Mouse (Mus musculus): ENCODE data around the gene Irf3. TPM values are rescaled to one million over a fixed set of nuclear protein-coding genes. Genes with fewer than 3 reads are reported as not detected.

Gene Irf3
- total RNA-seq, 1 experiment, result 45.9 TPM

GRCm38 (mm10) chr7:44960512-44960910 lies 36.9 kb upstream of the Irf3 start:
- no peak overlapping the region for H3K4me3 ChIP-seq (ENCODE audit: insufficient read depth in 1 of 2, low read depth in 1 of 2, low read length in 2 of 2, poor library complexity in 1 of 2, severe bottlenecking in 1 of 2)
- H3K4me1 ChIP-seq (ENCODE audit: control insufficient read depth in 2 of 2, insufficient read depth in 2 of 2, low read length in 2 of 2, poor library complexity in 1 of 2), result peaks cover 2 to 3% of the 10 kb centered on the region in 2 experiments; a peak in 2 of 4 replicates
- no peak overlapping the region for H3K27ac ChIP-seq (ENCODE audit: insufficient read depth, low read depth, low read length, poor library complexity, severe bottlenecking)
- no peak for DNase-seq (ENCODE audit: low read depth, low spot score)
- TF ChIP-seq ZC3H11A (IDR thresholded peaks at IDR 0.05; ENCODE audit: borderline replicate concordance, low read depth, low read length), result no peak
- H3K9ac ChIP-seq (ENCODE audit: insufficient read depth, low read depth, low read length, poor library complexity, severe bottlenecking), result no peak overlapping the region
- no peaks in the 10 kb centered on the region for H3K9me3 ChIP-seq (ENCODE audit: control insufficient read depth, insufficient read depth, low read depth, low read length)
- in situ Hi-C loops (cut with MboI; ENCODE audit: low sequenced_read_pairs in 2 of 2, unreplicated experiment in 2 of 2), result no loop called here
- H3K36me3 ChIP-seq (ENCODE audit: control insufficient read depth, insufficient read depth, low read length, poor library complexity, severe bottlenecking), result peaks cover 46% of the 10 kb centered on the region

DNA sequence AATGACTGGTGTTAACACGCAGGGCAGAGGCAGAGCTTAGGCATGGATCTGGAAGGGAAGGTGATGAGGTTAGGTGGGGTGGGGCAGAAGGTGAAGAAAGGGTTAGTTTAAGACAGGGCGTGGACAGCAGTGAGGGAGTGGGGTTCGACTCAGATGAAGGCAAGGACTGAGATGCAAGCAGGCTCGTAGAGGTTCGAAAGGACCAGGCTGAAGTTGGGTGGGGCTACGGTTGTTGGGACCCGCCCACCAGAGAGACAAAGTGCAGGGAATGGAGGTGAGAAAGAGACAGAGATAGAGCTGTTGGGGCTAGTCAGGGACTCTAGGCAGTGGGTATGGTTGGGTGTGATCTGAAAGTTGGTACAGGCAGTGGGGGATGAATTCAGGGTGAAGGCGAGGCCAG lies 35.1 kb upstream of the Irf3 start:
- no peak for DNase-seq (ENCODE audit: low read depth, low spot score)
- Histone ChIP-seq H3K4me1 (ENCODE audit: control insufficient read depth in 2 of 2, insufficient read depth in 2 of 2, low read length in 2 of 2, poor library complexity in 1 of 2) (peaks cover 2 to 3% of the 10 kb centered on the region in 2 experiments; a peak in 2 of 4 replicates), H3K9me3 (ENCODE audit: control insufficient read depth, insufficient read depth, low read depth, low read length) (no peaks in the 10 kb centered on the region), H3K4me3 (ENCODE audit: insufficient read depth in 1 of 2, low read depth in 1 of 2, low read length in 2 of 2, poor library complexity in 1 of 2, severe bottlenecking in 1 of 2) (no peak overlapping the region), H3K36me3 (ENCODE audit: control insufficient read depth, insufficient read depth, low read length, poor library complexity, severe bottlenecking) (peaks cover 53% of the 10 kb centered on the region), H3K27ac (ENCODE audit: insufficient read depth, low read depth, low read length, poor library complexity, severe bottlenecking) (no peak overlapping the region), H3K9ac (ENCODE audit: insufficient read depth, low read depth, low read length, poor library complexity, severe bottlenecking) (no peak overlapping the region)
- in situ Hi-C loops (cut with MboI; ENCODE audit: low sequenced_read_pairs in 2 of 2, unreplicated experiment in 2 of 2), result no loop called here
- TF ChIP-seq HCFC1 (IDR thresholded peaks at IDR 0.05; ENCODE audit: borderline replicate concordance, insufficient read depth, low read length) (no peak), MAFK (IDR thresholded peaks at IDR 0.05; ENCODE audit: insufficient read depth, low read depth, low read length) (no peak), ZNF384 (IDR thresholded peaks at IDR 0.05; ENCODE audit: low read depth, low read length) (no peak)

DNA sequence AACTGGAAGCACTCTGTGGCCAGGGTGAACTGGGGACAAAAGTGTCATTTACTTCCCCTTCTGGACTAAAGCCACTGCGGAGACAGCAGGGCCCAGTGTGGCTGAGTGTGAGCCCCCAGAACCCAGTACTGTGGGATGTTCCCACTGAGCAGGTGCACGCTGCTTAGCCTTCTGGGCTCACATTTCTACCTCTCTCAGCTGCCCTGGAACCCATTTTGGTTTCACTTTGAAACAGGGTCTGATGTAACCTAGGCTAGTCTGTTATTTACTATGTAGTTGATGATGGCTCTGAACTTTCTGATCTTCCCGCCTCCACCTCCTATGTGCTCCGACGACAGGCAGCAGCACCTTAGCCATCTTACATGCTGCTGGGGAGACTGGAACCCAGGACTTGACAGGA lies 34.6 kb upstream of the Irf3 start:
- H3K36me3 ChIP-seq (ENCODE audit: control insufficient read depth, insufficient read depth, low read length, poor library complexity, severe bottlenecking), result peaks cover 53% of the 10 kb centered on the region
- in situ Hi-C loops (cut with MboI; ENCODE audit: low sequenced_read_pairs in 2 of 2, unreplicated experiment in 2 of 2), result no loop called here
- no peak overlapping the region for H3K9ac ChIP-seq (ENCODE audit: insufficient read depth, low read depth, low read length, poor library complexity, severe bottlenecking)
- no peaks in the 10 kb centered on the region for H3K9me3 ChIP-seq (ENCODE audit: control insufficient read depth, insufficient read depth, low read depth, low read length)
- no peak for DNase-seq (ENCODE audit: low read depth, low spot score)
- peaks cover 0 to 2% of the 10 kb centered on the region in 2 experiments; a peak in 1 of 4 replicates for H3K4me1 ChIP-seq (ENCODE audit: control insufficient read depth in 2 of 2, insufficient read depth in 2 of 2, low read length in 2 of 2, poor library complexity in 1 of 2)
- no peak overlapping the region for H3K27ac ChIP-seq (ENCODE audit: insufficient read depth, low read depth, low read length, poor library complexity, severe bottlenecking)
- TF ChIP-seq HCFC1 (IDR thresholded peaks at IDR 0.05; ENCODE audit: borderline replicate concordance, insufficient read depth, low read length) (no peak), CHD2 (IDR thresholded peaks at IDR 0.05; ENCODE audit: low read depth, low read length) (no peak), MAFK (IDR thresholded peaks at IDR 0.05; ENCODE audit: insufficient read depth, low read depth, low read length) (no peak), ZNF384 (IDR thresholded peaks at IDR 0.05; ENCODE audit: low read depth, low read length) (no peak), ZC3H11A (IDR thresholded peaks at IDR 0.05; ENCODE audit: borderline replicate concordance, low read depth, low read length) (no peak)
- no peak overlapping the region for H3K4me3 ChIP-seq (ENCODE audit: insufficient read depth in 1 of 2, low read depth in 1 of 2, low read length in 2 of 2, poor library complexity in 1 of 2, severe bottlenecking in 1 of 2)

DNA sequence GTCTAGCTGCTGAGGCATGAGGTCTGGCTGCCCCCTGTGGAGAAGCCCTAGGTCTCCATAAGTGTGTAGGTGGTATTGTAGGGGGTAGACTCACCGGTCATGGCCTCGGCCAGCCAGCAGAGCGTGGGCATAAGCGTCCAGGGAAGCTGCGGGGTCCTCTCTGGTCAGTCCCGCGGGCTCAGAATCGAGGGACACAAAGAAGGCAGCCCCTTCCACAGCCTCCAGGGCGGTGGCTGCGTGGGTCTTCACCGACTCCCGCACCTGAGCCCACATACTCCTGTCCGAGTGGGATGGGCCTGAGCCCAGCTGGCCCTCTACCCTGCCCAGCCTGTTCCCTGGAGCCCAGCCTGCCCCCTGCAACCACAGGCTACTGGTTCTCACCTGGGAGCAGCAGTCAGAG lies 32.5 kb upstream of the Irf3 start:
- H3K36me3 ChIP-seq (ENCODE audit: control insufficient read depth, insufficient read depth, low read length, poor library complexity, severe bottlenecking), result peaks cover 44% of the 10 kb centered on the region
- H3K9ac ChIP-seq (ENCODE audit: insufficient read depth, low read depth, low read length, poor library complexity, severe bottlenecking), result no peak overlapping the region
- in situ Hi-C loops (cut with MboI; ENCODE audit: low sequenced_read_pairs in 2 of 2, unreplicated experiment in 2 of 2), result no loop called here
- no peak overlapping the region; the same call in 1 of the 2 replicates for H3K27ac ChIP-seq (ENCODE audit: insufficient read depth, low read depth, low read length, poor library complexity, severe bottlenecking)
- TF ChIP-seq HCFC1 (IDR thresholded peaks at IDR 0.05; ENCODE audit: borderline replicate concordance, insufficient read depth, low read length) (no peak), ZNF384 (IDR thresholded peaks at IDR 0.05; ENCODE audit: low read depth, low read length) (no peak), MAFK (IDR thresholded peaks at IDR 0.05; ENCODE audit: insufficient read depth, low read depth, low read length) (no peak), ZC3H11A (IDR thresholded peaks at IDR 0.05; ENCODE audit: borderline replicate concordance, low read depth, low read length) (no peak), CHD2 (IDR thresholded peaks at IDR 0.05; ENCODE audit: low read depth, low read length) (no peak)
- no peaks in the 10 kb centered on the region for H3K9me3 ChIP-seq (ENCODE audit: control insufficient read depth, insufficient read depth, low read depth, low read length)
- DNase-seq (ENCODE audit: low read depth, low spot score), result no peak
- no peak overlapping the region for H3K4me3 ChIP-seq (ENCODE audit: insufficient read depth in 1 of 2, low read depth in 1 of 2, low read length in 2 of 2, poor library complexity in 1 of 2, severe bottlenecking in 1 of 2)
- H3K4me1 ChIP-seq (ENCODE audit: control insufficient read depth in 2 of 2, insufficient read depth in 2 of 2, low read length in 2 of 2, poor library complexity in 1 of 2), result peaks cover 2% of the 10 kb centered on the region in 2 experiments; a peak in 1 of 4 replicates

DNA sequence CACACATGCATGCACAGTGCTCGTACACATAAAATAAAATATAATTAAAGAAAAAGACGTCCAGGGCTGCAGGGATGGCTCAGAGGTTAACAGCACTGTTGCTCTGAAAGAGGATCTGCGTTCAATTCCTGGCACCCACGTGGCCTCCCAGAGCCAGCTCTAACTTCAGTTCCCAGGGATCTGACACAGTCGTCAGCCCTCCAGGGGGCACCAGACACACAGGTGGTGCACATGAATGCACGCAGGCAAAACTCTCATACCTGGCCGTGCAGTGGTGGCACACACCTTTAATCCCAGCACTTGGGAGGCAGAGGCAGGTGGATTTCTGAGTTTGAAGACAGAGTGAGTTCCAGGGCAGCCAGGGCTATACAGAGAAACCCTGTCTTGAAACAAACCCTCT lies 31.5 kb upstream of the Irf3 start:
- Histone ChIP-seq H3K4me1 (ENCODE audit: control insufficient read depth in 2 of 2, insufficient read depth in 2 of 2, low read length in 2 of 2, poor library complexity in 1 of 2) (peaks cover 2 to 5% of the 10 kb centered on the region in 2 experiments; a peak in 2 of 4 replicates), H3K9ac (ENCODE audit: insufficient read depth, low read depth, low read length, poor library complexity, severe bottlenecking) (no peak overlapping the region), H3K36me3 (ENCODE audit: control insufficient read depth, insufficient read depth, low read length, poor library complexity, severe bottlenecking) (peaks cover 37% of the 10 kb centered on the region), H3K4me3 (ENCODE audit: insufficient read depth in 1 of 2, low read depth in 1 of 2, low read length in 2 of 2, poor library complexity in 1 of 2, severe bottlenecking in 1 of 2) (no peak overlapping the region), H3K27ac (ENCODE audit: insufficient read depth, low read depth, low read length, poor library complexity, severe bottlenecking) (no peak overlapping the region), H3K9me3 (ENCODE audit: control insufficient read depth, insufficient read depth, low read depth, low read length) (no peaks in the 10 kb centered on the region)
- in situ Hi-C loops (cut with MboI; ENCODE audit: low sequenced_read_pairs in 2 of 2, unreplicated experiment in 2 of 2), result no loop called here
- no peak for DNase-seq (ENCODE audit: low read depth, low spot score)
- TF ChIP-seq ZC3H11A (IDR thresholded peaks at IDR 0.05; ENCODE audit: borderline replicate concordance, low read depth, low read length), result no peak
- TF ChIP-seq CHD2 (IDR thresholded peaks at IDR 0.05; ENCODE audit: low read depth, low read length), result no peak
- no peak for TF ChIP-seq HCFC1 (IDR thresholded peaks at IDR 0.05; ENCODE audit: borderline replicate concordance, insufficient read depth, low read length)
- no peak for TF ChIP-seq ZNF384 (IDR thresholded peaks at IDR 0.05; ENCODE audit: low read depth, low read length)
- no peak for TF ChIP-seq MAFK (IDR thresholded peaks at IDR 0.05; ENCODE audit: insufficient read depth, low read depth, low read length)
